Mouse (Mus musculus): ENCODE measurements around the gene Eif2s1. TPM values are rescaled to one million over a fixed set of nuclear protein-coding genes. Genes with fewer than 3 reads are reported as not detected.

Eif2s1 gene
- polyA plus RNA-seq, 2 experiments: 49.6 to 198 TPM

DNA sequence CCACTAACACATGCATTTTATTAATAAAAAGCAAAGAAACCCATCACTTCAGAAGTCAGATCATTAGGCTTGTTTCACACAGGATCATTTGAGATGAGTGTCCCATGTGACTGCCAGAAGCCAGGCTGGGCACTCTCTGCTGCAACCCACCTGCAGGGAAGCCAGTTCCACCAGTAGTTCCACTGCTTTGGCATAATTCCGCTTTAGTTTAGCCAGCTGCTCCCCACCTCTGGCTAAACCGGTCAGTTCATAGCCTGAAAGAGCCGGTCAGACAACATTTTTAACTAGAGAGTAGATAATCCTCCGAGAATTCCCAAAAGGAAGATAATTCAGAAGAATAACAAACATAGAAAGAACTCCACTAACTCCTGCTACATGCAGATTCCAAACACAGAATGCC, 13.4 kb upstream of the Eif2s1 start:
- TF ChIP-seq EP300 (IDR thresholded peaks at IDR 0.05; ENCODE audit: low read depth): no peak
- TF ChIP-seq CTCF (IDR thresholded peaks at IDR 0.05; ENCODE audit: low read depth): no peak
- Histone ChIP-seq H3K4me3 (ENCODE audit: insufficient read depth in 1 of 2, low read depth in 2 of 2, low read length in 2 of 2) (no peak overlapping the region), H3K4me2 (ENCODE audit: low read depth) (no peak overlapping the region), H3K27me3 (ENCODE audit: control insufficient read depth, insufficient read depth, low read length) (no peaks in the 10 kb centered on the region), H3K4me1 (replicated peaks; ENCODE audit: control insufficient read depth in 2 of 2, insufficient read depth in 2 of 2, low read length in 1 of 2) (no peaks in the 10 kb centered on the region), H3K9me3 (ENCODE audit: control insufficient read depth, low read length) (no peaks in the 10 kb centered on the region), H3K27ac (no peak overlapping the region), H3K36me3 (replicated peaks; ENCODE audit: control insufficient read depth, insufficient read depth, low read depth) (peaks cover 11% of the 10 kb centered on the region), H3K9ac (replicated peaks) (no peak overlapping the region)
- 88% methylated on average over 4 of the region's 4 CpGs for WGBS (ENCODE audit: insufficient replicate concordance)
- ATAC-seq (ENCODE audit: insufficient read depth) (no peak), DNase-seq (ENCODE audit: low read depth in 3 of 3, low spot score in 3 of 3) (no peak)

DNA sequence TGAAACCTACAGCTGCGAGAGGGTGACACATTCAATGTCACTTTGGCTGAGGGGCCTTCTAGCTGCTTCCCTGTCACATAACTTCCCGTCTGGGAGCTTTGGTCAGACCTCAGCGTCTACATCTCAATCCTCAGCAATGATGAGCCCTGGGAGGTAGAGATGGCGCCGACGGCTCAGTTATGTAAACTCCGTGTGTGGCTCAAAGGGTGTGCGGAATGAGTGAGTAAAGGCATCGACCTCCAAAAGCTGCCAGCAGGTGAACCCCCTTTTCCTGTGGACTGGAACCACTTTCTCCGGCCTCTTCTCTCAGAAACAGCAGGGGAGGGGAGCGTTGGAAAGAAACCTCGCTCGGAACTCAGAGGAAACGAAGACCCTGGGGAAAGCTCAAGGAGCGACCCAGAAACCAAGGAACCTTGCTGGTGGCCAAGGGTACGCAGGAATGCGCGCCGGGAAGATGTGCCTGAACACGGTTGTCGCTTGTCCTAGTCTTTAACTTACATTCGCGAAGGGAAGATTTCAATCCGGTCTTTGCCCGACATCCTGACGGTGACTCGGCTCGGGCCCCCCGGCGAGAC, 611 bp upstream of the Eif2s1 start:
- TF ChIP-seq EP300 (IDR thresholded peaks at IDR 0.05; ENCODE audit: low read depth) (no peak), CTCF (IDR thresholded peaks at IDR 0.05; ENCODE audit: low read depth) (no peak)
- WGBS (ENCODE audit: insufficient replicate concordance): under 1% methylated on average over 30 of the region's 30 CpGs
- Histone ChIP-seq H3K4me3 (ENCODE audit: insufficient read depth in 1 of 2, low read depth in 2 of 2, low read length in 2 of 2) (peak overlapping the region; percentile 90 to 96), H3K27ac (peak overlapping the region; percentile 53), H3K9me3 (ENCODE audit: control insufficient read depth, low read length) (no peaks in the 10 kb centered on the region), H3K4me2 (ENCODE audit: low read depth) (peak overlapping the region; percentile 95), H3K9ac (replicated peaks) (peak overlapping the region; percentile 66), H3K27me3 (ENCODE audit: control insufficient read depth, insufficient read depth, low read length) (no peaks in the 10 kb centered on the region), H3K36me3 (replicated peaks; ENCODE audit: control insufficient read depth, insufficient read depth, low read depth) (peaks cover 8% of the 10 kb centered on the region), H3K4me1 (replicated peaks; ENCODE audit: control insufficient read depth in 2 of 2, insufficient read depth in 2 of 2, low read length in 1 of 2) (peaks cover 12 to 19% of the 10 kb centered on the region in 2 experiments)
- DNase-seq (ENCODE audit: low read depth in 3 of 3, low spot score in 3 of 3) (peak in 1 of 3 experiments; percentile 39), ATAC-seq (ENCODE audit: insufficient read depth) (no peak; the same call in 1 of the 2 replicates)

GRCm38 (mm10) chr12:78862254-78862730, 673 bp downstream of the Eif2s1 start:
- Histone ChIP-seq H3K9ac (replicated peaks) (peak overlapping the region; percentile 96), H3K36me3 (replicated peaks; ENCODE audit: control insufficient read depth, insufficient read depth, low read depth) (peaks cover 10% of the 10 kb centered on the region), H3K4me1 (replicated peaks; ENCODE audit: control insufficient read depth in 2 of 2, insufficient read depth in 2 of 2, low read length in 1 of 2) (peaks cover 12 to 19% of the 10 kb centered on the region in 2 experiments), H3K4me3 (ENCODE audit: insufficient read depth in 1 of 2, low read depth in 2 of 2, low read length in 2 of 2) (peak overlapping the region; percentile 90 to 96), H3K27ac (peak overlapping the region; percentile 88), H3K4me2 (ENCODE audit: low read depth) (peak overlapping the region; percentile 95), H3K9me3 (ENCODE audit: control insufficient read depth, low read length) (no peaks in the 10 kb centered on the region), H3K27me3 (ENCODE audit: control insufficient read depth, insufficient read depth, low read length) (no peaks in the 10 kb centered on the region)
- DNase-seq (ENCODE audit: low read depth in 3 of 3, low spot score in 3 of 3): no peak
- ATAC-seq (ENCODE audit: insufficient read depth): peak; percentile 42
- TF ChIP-seq EP300 (IDR thresholded peaks at IDR 0.05; ENCODE audit: low read depth) (no peak), CTCF (IDR thresholded peaks at IDR 0.05; ENCODE audit: low read depth) (no peak)
- under 1% methylated on average over 22 of the region's 22 CpGs for WGBS (ENCODE audit: insufficient replicate concordance)

DNA sequence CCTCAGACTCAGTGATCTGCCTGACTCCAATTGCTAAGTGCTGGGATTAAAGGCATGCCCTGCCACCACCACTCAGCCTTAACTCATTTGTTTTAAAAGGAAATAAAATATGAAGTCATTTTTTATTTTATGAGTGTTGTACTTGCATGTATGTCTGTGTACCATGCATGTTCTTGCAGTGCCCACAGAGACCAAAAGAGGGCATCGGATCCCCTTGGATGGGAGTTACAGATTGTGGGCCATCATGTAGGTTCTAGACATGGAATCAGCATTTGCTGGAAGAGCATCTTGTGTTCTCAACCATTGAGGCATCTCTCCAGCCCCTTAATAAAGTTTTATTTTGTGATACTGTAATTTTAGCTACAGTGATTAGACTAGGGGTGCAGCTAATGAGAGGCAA, 3.8 kb downstream of the Eif2s1 start:
- DNase-seq (ENCODE audit: low read depth in 3 of 3, low spot score in 3 of 3) (peak in 2 of 3 experiments; percentile 47 to 59), ATAC-seq (ENCODE audit: insufficient read depth) (no peak)
- Histone ChIP-seq H3K4me2 (ENCODE audit: low read depth) (peak overlapping the region; percentile 2; the same call in 1 of the 2 replicates), H3K27me3 (ENCODE audit: control insufficient read depth, insufficient read depth, low read length) (no peaks in the 10 kb centered on the region), H3K36me3 (replicated peaks; ENCODE audit: control insufficient read depth, insufficient read depth, low read depth) (peaks cover 36% of the 10 kb centered on the region), H3K4me3 (ENCODE audit: insufficient read depth in 1 of 2, low read depth in 2 of 2, low read length in 2 of 2) (no peak overlapping the region), H3K9me3 (ENCODE audit: control insufficient read depth, low read length) (no peaks in the 10 kb centered on the region), H3K9ac (replicated peaks) (no peak overlapping the region), H3K27ac (no peak overlapping the region), H3K4me1 (replicated peaks; ENCODE audit: control insufficient read depth in 2 of 2, insufficient read depth in 2 of 2, low read length in 1 of 2) (peaks cover 8 to 12% of the 10 kb centered on the region in 2 experiments)
- WGBS (ENCODE audit: insufficient replicate concordance): 90% methylated on average over 1 of the region's 1 CpGs
- TF ChIP-seq CTCF (IDR thresholded peaks at IDR 0.05; ENCODE audit: low read depth) (peak; percentile 77), EP300 (IDR thresholded peaks at IDR 0.05; ENCODE audit: low read depth) (no peak)

DNA sequence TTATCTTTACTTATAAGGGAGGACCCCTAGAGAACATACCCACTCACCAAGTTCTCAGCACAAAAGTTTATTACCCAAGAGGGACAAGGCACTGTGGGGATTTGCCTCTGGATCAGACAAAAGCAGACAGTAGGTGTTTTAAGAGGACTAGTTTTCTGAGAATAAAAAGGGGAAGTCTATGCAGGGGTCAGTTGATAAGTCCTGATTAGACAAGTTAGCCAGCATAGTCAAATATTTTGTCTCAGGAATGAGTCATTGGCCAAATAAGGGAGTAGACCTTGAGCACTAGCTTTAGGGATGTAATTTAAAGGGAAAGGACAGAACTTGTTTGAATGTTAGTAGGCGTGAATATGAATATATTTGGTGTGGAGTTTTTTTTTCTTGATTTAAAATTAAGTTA, 6.5 kb downstream of the Eif2s1 start:
- TF ChIP-seq EP300 (IDR thresholded peaks at IDR 0.05; ENCODE audit: low read depth): no peak
- TF ChIP-seq CTCF (IDR thresholded peaks at IDR 0.05; ENCODE audit: low read depth): no peak
- Histone ChIP-seq H3K9me3 (ENCODE audit: control insufficient read depth, low read length) (no peaks in the 10 kb centered on the region), H3K9ac (replicated peaks) (no peak overlapping the region), H3K27ac (no peak overlapping the region), H3K27me3 (ENCODE audit: control insufficient read depth, insufficient read depth, low read length) (no peaks in the 10 kb centered on the region), H3K4me1 (replicated peaks; ENCODE audit: control insufficient read depth in 2 of 2, insufficient read depth in 2 of 2, low read length in 1 of 2) (peaks cover 5 to 9% of the 10 kb centered on the region in 2 experiments), H3K36me3 (replicated peaks; ENCODE audit: control insufficient read depth, insufficient read depth, low read depth) (peaks cover 45% of the 10 kb centered on the region), H3K4me2 (ENCODE audit: low read depth) (no peak overlapping the region), H3K4me3 (ENCODE audit: insufficient read depth in 1 of 2, low read depth in 2 of 2, low read length in 2 of 2) (no peak overlapping the region)
- DNase-seq (ENCODE audit: low read depth in 3 of 3, low spot score in 3 of 3) (no peak), ATAC-seq (ENCODE audit: insufficient read depth) (no peak)
- WGBS (ENCODE audit: insufficient replicate concordance): 77% methylated on average over 1 of the region's 1 CpGs
